Mouse (Mus musculus): ENCODE data around the gene Ccl2. TPM values are rescaled to one million over a fixed set of nuclear protein-coding genes. Genes with fewer than 3 reads are reported as not detected.

Gene Ccl2
- polyA plus RNA-seq, 1 experiment from 2014 or later = 0.26 TPM

- 77% methylated on average over 3 of the region's 3 CpGs for WGBS
- H3K9me3 ChIP-seq = no peaks in the 10 kb centered on the region
These were observed 19.1 kb upstream of the Ccl2 start for GRCm38 (mm10) chr11:82016181-82016780.

GRCm38 (mm10) chr11:82019389-82019788 lies 16.0 kb upstream of the Ccl2 start:
- WGBS = 64% methylated on average over 2 of the region's 2 CpGs
- no peak overlapping the region for H3K4me3 ChIP-seq
- H3K36me3 ChIP-seq (replicated peaks) = no peaks in the 10 kb centered on the region
- DNase-seq (ENCODE audit: low spot score) = no peak
- H3K9me3 ChIP-seq = no peaks in the 10 kb centered on the region
- no peaks in the 10 kb centered on the region; the same call in 1 of the 2 replicates for H3K4me1 ChIP-seq
- H3K27ac ChIP-seq (replicated peaks) = no peak overlapping the region
- no peaks in the 10 kb centered on the region for H3K27me3 ChIP-seq (replicated peaks; ENCODE audit: low read depth, poor library complexity, severe bottlenecking)

More at GRCm38 (mm10) chr11:82016181-82016780, 19.1 kb upstream of the Ccl2 start:
- H3K36me3 ChIP-seq (replicated peaks) = no peaks in the 10 kb centered on the region
- H3K4me3 ChIP-seq = no peak overlapping the region
- peaks cover 3% of the 10 kb centered on the region; the same call in 1 of the 2 replicates for H3K4me1 ChIP-seq
- H3K27me3 ChIP-seq (replicated peaks; ENCODE audit: low read depth, poor library complexity, severe bottlenecking) = no peaks in the 10 kb centered on the region
- no peak overlapping the region for H3K27ac ChIP-seq (replicated peaks)
- no peak for DNase-seq (ENCODE audit: low spot score)

DNA sequence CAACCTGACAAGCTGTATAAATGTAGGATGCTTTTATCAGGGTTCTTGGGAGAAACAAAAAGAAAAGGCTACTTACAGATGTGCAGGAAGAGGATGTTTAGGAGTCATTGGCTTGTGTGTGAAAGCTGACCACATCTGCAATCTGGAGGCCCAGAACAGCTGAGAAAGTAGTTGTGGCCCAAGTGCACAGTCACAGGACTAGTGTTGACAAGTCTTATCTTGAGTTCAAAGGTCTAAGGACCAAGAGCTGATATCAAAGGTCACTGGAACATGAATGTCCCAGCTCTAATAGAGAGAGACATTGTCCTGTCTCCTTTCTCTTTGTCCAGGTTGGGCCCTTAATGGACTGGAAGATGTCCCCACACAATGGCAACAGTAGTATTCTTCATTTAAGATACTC lies 15.6 kb upstream of the Ccl2 start:
- no peaks in the 10 kb centered on the region for H3K27me3 ChIP-seq (replicated peaks; ENCODE audit: low read depth, poor library complexity, severe bottlenecking)
- H3K9me3 ChIP-seq = no peaks in the 10 kb centered on the region
- no peaks in the 10 kb centered on the region; the same call in 1 of the 2 replicates for H3K4me1 ChIP-seq
- H3K27ac ChIP-seq (replicated peaks) = no peak overlapping the region
- H3K4me3 ChIP-seq = no peak overlapping the region
- DNase-seq (ENCODE audit: low spot score) = no peak
- H3K36me3 ChIP-seq (replicated peaks) = no peaks in the 10 kb centered on the region

DNA sequence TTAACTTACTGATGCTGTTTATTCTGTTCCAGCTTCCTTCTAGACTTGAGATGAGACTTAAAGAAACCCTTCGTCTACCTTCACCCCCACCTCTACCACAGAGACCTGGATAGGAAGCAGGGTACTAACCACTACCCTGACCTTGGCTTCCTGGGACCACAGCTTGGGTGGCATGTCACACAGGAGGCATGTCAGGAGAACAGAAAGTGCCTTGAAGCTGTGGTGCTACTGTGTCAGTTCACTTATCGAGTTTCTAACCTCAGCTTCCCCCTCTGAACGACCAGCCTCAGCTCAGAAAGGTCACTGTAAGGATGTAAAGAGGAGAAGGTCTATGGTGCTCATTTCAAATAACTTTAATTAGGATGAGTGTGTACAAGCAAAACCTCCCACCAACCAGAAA lies 14.0 kb upstream of the Ccl2 start:
- H3K4me1 ChIP-seq = no peaks in the 10 kb centered on the region; the same call in 1 of the 2 replicates
- H3K9me3 ChIP-seq = no peaks in the 10 kb centered on the region
- H3K27me3 ChIP-seq (replicated peaks; ENCODE audit: low read depth, poor library complexity, severe bottlenecking) = no peaks in the 10 kb centered on the region
- H3K27ac ChIP-seq (replicated peaks) = no peak overlapping the region
- DNase-seq (ENCODE audit: low spot score) = no peak
- no peaks in the 10 kb centered on the region for H3K36me3 ChIP-seq (replicated peaks)
- WGBS = 75% methylated on average over 3 of the region's 3 CpGs
- H3K4me3 ChIP-seq = no peak overlapping the region

- no peaks in the 10 kb centered on the region for H3K9me3 ChIP-seq
- H3K4me1 ChIP-seq = no peaks in the 10 kb centered on the region; the same call in 1 of the 2 replicates
- DNase-seq (ENCODE audit: low spot score) = no peak
- no peaks in the 10 kb centered on the region for H3K27me3 ChIP-seq (replicated peaks; ENCODE audit: low read depth, poor library complexity, severe bottlenecking)
- WGBS = 87% methylated on average over 6 of the region's 6 CpGs
- no peaks in the 10 kb centered on the region for H3K36me3 ChIP-seq (replicated peaks)
- no peak overlapping the region for H3K4me3 ChIP-seq
- H3K27ac ChIP-seq (replicated peaks) = no peak overlapping the region
These were observed 12.8 kb upstream of the Ccl2 start for GRCm38 (mm10) chr11:82022504-82023056.

DNA sequence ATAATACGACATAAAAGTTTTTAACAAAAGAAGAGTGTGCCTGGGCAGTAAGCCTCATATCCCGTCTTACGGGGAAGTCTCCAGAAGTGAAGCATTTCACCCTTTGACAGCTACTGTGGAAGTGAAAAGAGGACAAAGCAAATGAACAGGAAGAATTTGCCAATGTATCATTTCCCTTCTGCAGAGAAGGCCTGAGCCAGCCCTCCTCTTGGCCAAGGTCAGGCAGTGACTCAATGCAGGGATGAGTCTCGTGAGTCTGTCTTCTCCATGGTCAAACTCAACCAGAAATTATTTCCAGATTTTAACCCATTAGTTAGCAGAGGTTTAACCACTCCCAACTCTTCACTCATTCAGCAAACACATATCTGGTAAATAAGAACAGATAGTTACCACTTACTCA lies 11.6 kb upstream of the Ccl2 start:
- no peak overlapping the region for H3K27ac ChIP-seq (replicated peaks)
- no peaks in the 10 kb centered on the region; the same call in 1 of the 2 replicates for H3K4me1 ChIP-seq
- H3K9me3 ChIP-seq = no peaks in the 10 kb centered on the region
- no peaks in the 10 kb centered on the region for H3K27me3 ChIP-seq (replicated peaks; ENCODE audit: low read depth, poor library complexity, severe bottlenecking)
- WGBS = 79% methylated on average over 4 of the region's 4 CpGs
- no peaks in the 10 kb centered on the region for H3K36me3 ChIP-seq (replicated peaks)
- no peak for DNase-seq (ENCODE audit: low spot score)
- H3K4me3 ChIP-seq = no peak overlapping the region

- Histone ChIP-seq H3K4me1 (0 out of 2 replicates have a peak, but pooled peaks cover 1% of the 10 kb centered on the region), H3K27me3 (replicated peaks; ENCODE audit: low read depth, poor library complexity, severe bottlenecking) (no peaks in the 10 kb centered on the region), H3K4me3 (no peak overlapping the region), H3K9me3 (no peaks in the 10 kb centered on the region), H3K27ac (replicated peaks) (no peak overlapping the region), H3K36me3 (replicated peaks) (no peaks in the 10 kb centered on the region)
- 82% methylated on average over 2 of the region's 2 CpGs for WGBS
- DNase-seq (ENCODE audit: low spot score) = no peak
These were observed 5.2 kb upstream of the Ccl2 start for GRCm38 (mm10) chr11:82030171-82030570.

- Histone ChIP-seq H3K27ac (replicated peaks) (no peak overlapping the region), H3K36me3 (replicated peaks) (no peaks in the 10 kb centered on the region), H3K27me3 (replicated peaks; ENCODE audit: low read depth, poor library complexity, severe bottlenecking) (no peaks in the 10 kb centered on the region), H3K4me3 (no peak overlapping the region), H3K4me1 (0 out of 2 replicates have a peak, but pooled peaks cover 5% of the 10 kb centered on the region), H3K9me3 (no peaks in the 10 kb centered on the region)
- DNase-seq (ENCODE audit: low spot score) = no peak
These were observed 3.2 kb upstream of the Ccl2 start for GRCm38 (mm10) chr11:82032136-82032535.

GRCm38 (mm10) chr11:82032678-82033344 lies 2.6 kb upstream of the Ccl2 start:
- Histone ChIP-seq H3K4me1 (0 out of 2 replicates have a peak, but pooled peaks cover 5% of the 10 kb centered on the region), H3K36me3 (replicated peaks) (no peaks in the 10 kb centered on the region), H3K4me3 (no peak overlapping the region), H3K27me3 (replicated peaks; ENCODE audit: low read depth, poor library complexity, severe bottlenecking) (no peaks in the 10 kb centered on the region), H3K9me3 (no peaks in the 10 kb centered on the region), H3K27ac (replicated peaks) (no peak overlapping the region)
- WGBS = 61% methylated on average over 8 of the region's 8 CpGs
- no peak for DNase-seq (ENCODE audit: low spot score)

DNA sequence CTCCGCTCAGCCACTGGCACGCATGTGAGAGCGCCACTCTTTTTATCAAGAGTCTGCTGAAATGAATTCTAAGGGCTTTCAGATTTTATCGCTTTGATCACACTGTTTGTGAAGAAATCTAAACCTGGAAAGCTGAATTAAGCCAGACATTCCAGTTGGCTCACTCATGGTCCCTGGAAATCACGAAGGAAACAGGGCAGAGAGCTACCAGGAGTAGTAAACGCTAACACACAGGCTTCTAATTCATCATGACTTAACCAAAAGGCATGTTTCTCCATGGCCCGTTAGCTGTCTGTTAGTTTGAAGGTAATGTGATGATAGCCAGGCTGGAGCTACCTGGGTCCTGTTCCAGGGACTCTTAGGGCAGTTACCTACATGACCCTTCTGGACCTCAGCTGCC lies 925 bp upstream of the Ccl2 start:
- 87% methylated on average over 7 of the region's 7 CpGs for WGBS
- Histone ChIP-seq H3K4me3 (no peak overlapping the region), H3K4me1 (0 out of 2 replicates have a peak, but pooled peaks cover 5% of the 10 kb centered on the region), H3K27ac (replicated peaks) (no peak overlapping the region), H3K27me3 (replicated peaks; ENCODE audit: low read depth, poor library complexity, severe bottlenecking) (no peaks in the 10 kb centered on the region), H3K36me3 (replicated peaks) (no peaks in the 10 kb centered on the region), H3K9me3 (no peaks in the 10 kb centered on the region)
- no peak for DNase-seq (ENCODE audit: low spot score)

DNA sequence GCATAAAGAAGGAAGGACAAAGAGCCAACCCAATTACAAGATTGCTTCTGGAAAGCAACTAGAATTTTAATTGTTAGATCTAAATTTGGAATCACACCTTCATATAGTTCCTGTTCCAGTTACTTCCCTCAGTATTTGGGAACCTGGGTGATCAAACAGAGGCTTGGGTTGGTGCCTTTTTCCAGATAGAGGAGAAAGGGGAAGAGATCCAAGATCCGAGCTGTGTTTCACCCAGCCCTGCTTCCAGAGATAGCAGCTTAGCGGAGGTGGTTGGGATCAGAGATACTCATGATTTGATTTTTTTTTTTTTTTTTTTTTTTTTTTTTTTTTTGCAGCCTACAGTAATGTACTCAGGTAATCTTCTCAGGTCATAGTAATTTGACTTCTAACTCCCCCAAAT lies 486 bp downstream of the Ccl2 start:
- Histone ChIP-seq H3K4me1 (0 out of 2 replicates have a peak, but pooled peaks cover 5% of the 10 kb centered on the region), H3K27ac (replicated peaks) (no peak overlapping the region), H3K36me3 (replicated peaks) (no peaks in the 10 kb centered on the region), H3K9me3 (no peaks in the 10 kb centered on the region), H3K27me3 (replicated peaks; ENCODE audit: low read depth, poor library complexity, severe bottlenecking) (no peaks in the 10 kb centered on the region), H3K4me3 (no peak overlapping the region)
- no peak for DNase-seq (ENCODE audit: low spot score)
- 89% methylated on average over 2 of the region's 2 CpGs for WGBS

DNA sequence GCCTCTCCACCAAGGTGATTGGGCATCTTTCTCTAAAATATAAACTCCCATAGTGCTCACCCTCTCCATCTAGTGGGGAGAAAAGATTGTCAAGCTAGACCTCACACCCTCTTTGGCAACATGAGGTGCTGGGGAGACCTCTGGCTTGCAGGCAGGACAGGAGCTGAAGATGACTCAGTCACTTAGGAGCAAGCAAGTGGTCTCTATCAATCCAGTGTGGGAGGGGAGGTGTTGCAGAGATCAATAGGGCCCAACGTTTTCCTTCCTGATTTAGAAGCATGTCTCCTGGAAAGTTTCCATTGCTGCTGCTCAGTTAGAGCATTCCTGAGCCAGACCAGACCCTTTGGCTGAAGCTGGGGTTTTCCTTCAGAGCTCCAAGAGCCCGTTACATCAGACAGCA lies 3.2 kb downstream of the Ccl2 start, which contains the start of gene Gm17268:
TSS of gene Gm17268 (minus strand) at position 28 of the 400 bp plus-strand sequence.
- Histone ChIP-seq H3K9me3 (no peaks in the 10 kb centered on the region), H3K36me3 (replicated peaks) (no peaks in the 10 kb centered on the region), H3K27ac (replicated peaks) (no peak within 1 kb of the TSS), H3K4me1 (0 out of 2 replicates have a peak, but pooled peaks cover 5% of the 10 kb centered on the region), H3K4me3 (no peak within 1 kb of the TSS), H3K27me3 (replicated peaks; ENCODE audit: low read depth, poor library complexity, severe bottlenecking) (no peaks in the 10 kb centered on the region)
- DNase-seq (ENCODE audit: low spot score) = no peak
- WGBS = 59% methylated on average over 2 of the region's 2 CpGs
